28 mouse cellular contexts compared by ENCODE assay signal in the genomic region with DNA sequence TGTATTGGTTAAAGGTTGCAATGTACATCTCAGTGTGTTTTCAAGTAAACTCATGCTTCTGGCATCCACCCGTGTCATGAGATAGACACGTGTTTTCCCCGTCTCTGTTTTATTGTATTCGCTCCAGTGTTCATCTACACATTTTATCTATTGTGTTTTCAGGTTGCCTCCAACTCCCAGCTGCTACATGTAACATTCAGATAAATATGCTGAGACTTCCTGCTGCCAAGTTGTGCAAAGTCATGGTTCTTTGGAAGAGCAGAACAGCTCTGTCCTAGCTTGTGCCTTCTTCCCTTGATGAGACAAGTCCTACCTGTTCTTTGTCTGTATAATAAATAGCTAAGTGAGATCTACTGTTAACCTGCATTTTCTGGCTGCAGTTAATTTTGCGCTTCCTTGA.
DNase-seq lines count a peak whose midpoint lies in the region; ATAC-seq and TF ChIP-seq lines count a peak whose summit lies in the region.
"Had no signal": no experiment of that assay in that cellular context is flagged by ENCODE, and none has a peak within 500 bp of the region (broad histone marks: within the 10 kb centered on the region; RNA-seq: fewer than 3 reads in every experiment).

No protein-coding gene starts in this region.

- H3K27ac ChIP-seq in liver, embryonic 13.5 days = no peak overlapping the region
- H3K27ac ChIP-seq in liver, postnatal 0 days (ENCODE audit: low read depth) = no peak overlapping the region
- H3K27ac ChIP-seq: embryonic facial prominence, embryonic 13.5 days; embryonic facial prominence, embryonic 15.5 days; forebrain, embryonic 10.5 days; forebrain, embryonic 12.5 days had no signal

- DNase-seq in heart, adult 11 months = peak; percentile 12
- DNase-seq in heart, adult 9 months (ENCODE audit: low spot score in 2 of 2) = no peak
- no peak for DNase-seq in liver, embryonic 13.5 days
- no peak for DNase-seq in liver, postnatal 0 days
- DNase-seq in gastrocnemius, postnatal 25 days = no peak
- DNase-seq: adrenal gland, adult 8-10 months; adrenal gland, postnatal 14 days; adrenal gland, postnatal 36 days; B cell, adult 2 months; cerebellum, adult 11-12 months; cerebellum, adult 2 months; cerebellum, adult 9-10 months; cerebellum, postnatal 10 days; cerebellum, postnatal 25 days; embryo, embryonic 11 days had no signal

- 0 out of 2 replicates have a peak, but pooled peaks have one; percentile 43 for ATAC-seq in liver, embryonic 13.5 days (ENCODE audit: low read depth)
- ATAC-seq in liver, postnatal 0 days = no peak
- peak; percentile 83 for ATAC-seq in megakaryocyte-erythroid progenitor cell, adult 5-6 weeks (replicated peaks; ENCODE audit: low FRiP score, low TSS enrichment, poor library complexity, severe bottlenecking)
- ATAC-seq: activated CD4-positive, CD25-positive, alpha-beta regulatory T cell, adult 4 months; CD4-positive, CD25-positive, alpha-beta regulatory T cell, adult 4 months; forebrain, embryonic 14.5 days; forebrain, embryonic 16.5 days; Patski had no signal

- no peaks in the 10 kb centered on the region for H3K9me3 ChIP-seq in liver, embryonic 13.5 days (replicated peaks)
- H3K9me3 ChIP-seq in liver, postnatal 0 days (ENCODE audit: low read length) = no peaks in the 10 kb centered on the region
- H3K9me3 ChIP-seq: embryonic facial prominence, embryonic 13.5 days; embryonic facial prominence, embryonic 15.5 days; forebrain, embryonic 10.5 days; forebrain, embryonic 12.5 days; G1E had no signal

- H3K4me3 ChIP-seq in liver, embryonic 13.5 days (replicated peaks) = no peak overlapping the region
- H3K4me3 ChIP-seq in liver, postnatal 0 days (ENCODE audit: low read depth, low read length) = no peak overlapping the region
- H3K4me3 ChIP-seq: embryonic facial prominence, embryonic 13.5 days; embryonic facial prominence, embryonic 15.5 days; erythroblast, embryonic 14.5 days; forebrain, embryonic 10.5 days; forebrain, embryonic 12.5 days had no signal

- no peak for TF ChIP-seq EP300 in liver, postnatal 0 days (IDR thresholded peaks at IDR 0.05; ENCODE audit: low read depth)

- H3K27me3 ChIP-seq in liver, embryonic 13.5 days = no peaks in the 10 kb centered on the region
- H3K27me3 ChIP-seq in liver, postnatal 0 days (ENCODE audit: insufficient read depth, low read length) = no peaks in the 10 kb centered on the region
- H3K27me3 ChIP-seq: CH12.LX; embryonic facial prominence, embryonic 13.5 days; embryonic facial prominence, embryonic 15.5 days; forebrain, embryonic 12.5 days; Patski had no signal

- no peak overlapping the region for H3K4me2 ChIP-seq in liver, embryonic 13.5 days
- H3K4me2 ChIP-seq in liver, postnatal 0 days (ENCODE audit: low read depth, low read length) = no peak overlapping the region
- H3K4me2 ChIP-seq: embryonic facial prominence, embryonic 13.5 days; embryonic facial prominence, embryonic 15.5 days; forebrain, embryonic 12.5 days had no signal

- 27% methylated on average over 5 of the region's 5 CpGs for WGBS in liver, embryonic 13.5 days (ENCODE audit: insufficient replicate concordance)
- 61% methylated on average over 5 of the region's 5 CpGs for WGBS in liver, postnatal 0 days (ENCODE audit: insufficient replicate concordance)

- no peak for TF ChIP-seq CTCF in liver, postnatal 0 days (IDR thresholded peaks at IDR 0.05; ENCODE audit: low read depth)

- H3K36me3 ChIP-seq in liver, embryonic 13.5 days = no peaks in the 10 kb centered on the region
- H3K36me3 ChIP-seq in liver, postnatal 0 days (replicated peaks; ENCODE audit: insufficient read depth, low read length) = no peaks in the 10 kb centered on the region
- H3K36me3 ChIP-seq: embryonic facial prominence, embryonic 13.5 days; embryonic facial prominence, embryonic 15.5 days; forebrain, embryonic 10.5 days; forebrain, embryonic 12.5 days; G1E had no signal

- no peak overlapping the region for H3K9ac ChIP-seq in liver, embryonic 13.5 days
- no peak overlapping the region for H3K9ac ChIP-seq in liver, postnatal 0 days (replicated peaks)
- H3K9ac ChIP-seq: embryonic facial prominence, embryonic 13.5 days; embryonic facial prominence, embryonic 15.5 days; forebrain, embryonic 12.5 days had no signal

- 0 out of 2 replicates have a peak, but pooled peaks cover 4% of the 10 kb centered on the region for H3K4me1 ChIP-seq in liver, embryonic 13.5 days (replicated peaks)
- H3K4me1 ChIP-seq in liver, postnatal 0 days (ENCODE audit: insufficient read depth) = no peaks in the 10 kb centered on the region
- H3K4me1 ChIP-seq: embryonic facial prominence, embryonic 13.5 days; embryonic facial prominence, embryonic 15.5 days had no signal
